Mouse (Mus musculus) forebrain, embryonic 10.5 days (tissue): ENCODE results near the gene Dzip1. TPM values are rescaled to one million over a fixed set of nuclear protein-coding genes. Genes with fewer than 3 reads are reported as not detected.

Experiments
- DNase-seq: peaks from one replicate; pipeline ENCODE4 v3.0.0-alpha.2; 2017; ENCODE audit warnings: low spot score; ENCODE audit errors: extremely low spot score
- H3K27ac ChIP-seq: fragments of 300-500 bp; sonication (generic); 2 replicates; pipeline ENCODE4 v1.5.1; 2016; ENCODE audit warnings: mild to moderate bottlenecking
- H3K27me3 ChIP-seq: fragments of 300-500 bp; sonication (generic); 2 replicates; pipeline ENCODE4 v1.6.1; 2016; ENCODE audit warnings: mild to moderate bottlenecking; ENCODE audit not compliant: poor library complexity, severe bottlenecking
- H3K36me3 ChIP-seq: fragments of 300-500 bp; sonication (generic); replicated peaks from 2 replicates; pipeline ENCODE4 v1.6.1; 2016; ENCODE audit warnings: mild to moderate bottlenecking, moderate library complexity
- H3K4me1 ChIP-seq: fragments of 300-500 bp; sonication (generic); 2 replicates; pipeline ENCODE4 v1.6.1; 2016
- H3K4me3 ChIP-seq: fragments of 300-500 bp; sonication (generic); 2 replicates; pipeline ENCODE4 v1.5.1; 2016; ENCODE audit warnings: mild to moderate bottlenecking, moderate library complexity
- H3K9me3 ChIP-seq: fragments of 300-500 bp; sonication (generic); 2 replicates; pipeline ENCODE4 v1.6.1; 2016; ENCODE audit warnings: mild to moderate bottlenecking, moderate library complexity
- WGBS: fragments of 180-500 bp; shearing (Covaris S2); methylation state at CpG from one replicate; pipeline ENCODE4 v1.1.7; 2016; 5-methylcytosine and 5-hydroxymethylcytosine counted together
- polyA plus RNA-seq: library from polyadenylated mRNA; unstranded; fragments of >200 nt; fragmentation: Nextera tagmentation; extraction: Ambion mirVana; gene quantifications from 2 replicates; pipeline ENCODE4 v1.2.1, GENCODE M21; 2016

Dzip1 gene
- polyA plus RNA-seq, 1 experiment from 2014 or later, result 13.9 TPM

GRCm38 (mm10) chr14:118836754-118837153 lies 88.5 kb downstream of the Dzip1 start:
- no peaks in the 10 kb centered on the region for H3K36me3 ChIP-seq
- no peak for DNase-seq
- H3K9me3 ChIP-seq, result no peaks in the 10 kb centered on the region
- no peak overlapping the region for H3K4me3 ChIP-seq
- WGBS, result 91% methylated on average over 7 of the region's 7 CpGs
- H3K4me1 ChIP-seq, result peaks cover 21% of the 10 kb centered on the region
- peaks cover 56% of the 10 kb centered on the region for H3K27me3 ChIP-seq
- H3K27ac ChIP-seq, result no peak overlapping the region

DNA sequence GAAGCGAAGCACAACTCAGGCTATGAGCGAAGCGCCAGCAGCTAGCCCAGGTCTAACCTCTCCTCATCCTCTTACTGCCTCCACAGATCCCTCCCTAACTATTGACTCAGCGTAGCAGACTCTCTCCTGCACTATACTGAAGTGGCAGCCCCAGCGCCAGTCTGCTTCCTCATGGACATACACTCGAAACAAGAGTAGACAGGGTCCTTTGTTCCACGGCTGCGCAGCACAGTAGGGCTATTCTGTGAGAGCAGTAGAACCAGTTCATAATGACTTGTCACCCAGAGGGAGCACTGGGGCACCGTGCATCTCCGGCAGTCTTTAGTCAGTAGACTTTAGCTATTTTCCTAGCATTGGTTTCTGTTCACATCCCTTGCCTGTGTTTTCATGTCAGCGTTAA lies 89.1 kb downstream of the Dzip1 start:
- DNase-seq, result no peak
- Histone ChIP-seq H3K4me3 (no peak overlapping the region), H3K27ac (no peak overlapping the region), H3K9me3 (no peaks in the 10 kb centered on the region), H3K36me3 (no peaks in the 10 kb centered on the region), H3K4me1 (peaks cover 21% of the 10 kb centered on the region), H3K27me3 (peaks cover 60% of the 10 kb centered on the region)
- WGBS, result 77% methylated on average over 11 of the region's 11 CpGs

GRCm38 (mm10) chr14:118834313-118834712 lies 90.9 kb downstream of the Dzip1 start:
- H3K27me3 ChIP-seq, result peaks cover 70% of the 10 kb centered on the region
- no peak for DNase-seq
- H3K27ac ChIP-seq, result peak overlapping the region; percentile 3; the same call in 1 of the 2 replicates
- H3K4me1 ChIP-seq, result peaks cover 17% of the 10 kb centered on the region
- no peaks in the 10 kb centered on the region for H3K36me3 ChIP-seq
- no peak overlapping the region for H3K4me3 ChIP-seq
- 5% methylated on average over 7 of the region's 7 CpGs for WGBS
- H3K9me3 ChIP-seq, result no peaks in the 10 kb centered on the region

- H3K36me3 ChIP-seq, result no peaks in the 10 kb centered on the region
- no peaks in the 10 kb centered on the region for H3K9me3 ChIP-seq
- 89% methylated on average over 6 of the region's 6 CpGs for WGBS
- H3K27ac ChIP-seq, result no peak overlapping the region
- peaks cover 17% of the 10 kb centered on the region for H3K4me1 ChIP-seq
- peaks cover 73% of the 10 kb centered on the region for H3K27me3 ChIP-seq
- no peak for DNase-seq
- no peak overlapping the region for H3K4me3 ChIP-seq
Measured at GRCm38 (mm10) chr14:118833241-118833640, 92.0 kb downstream of the Dzip1 start.

DNA sequence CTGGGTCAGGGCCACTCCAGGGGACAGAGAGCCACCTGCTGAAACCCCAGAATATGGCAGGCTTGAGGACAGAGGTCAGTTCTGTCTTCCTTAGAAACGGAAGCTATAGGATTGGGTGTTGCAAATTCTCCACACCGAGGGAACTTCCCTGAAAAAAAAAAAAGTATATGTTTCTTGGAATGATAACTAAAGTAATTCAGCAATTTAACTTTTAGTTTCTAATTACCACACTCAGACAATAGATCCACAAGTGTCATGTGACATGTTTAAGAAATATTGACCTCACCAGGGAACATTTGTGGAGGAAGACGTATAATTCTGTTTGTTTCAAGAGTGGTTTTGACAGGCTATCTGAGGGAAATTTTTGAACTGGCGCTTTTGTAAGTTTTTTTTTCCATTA lies 93.7 kb downstream of the Dzip1 start:
- Histone ChIP-seq H3K27me3 (peaks cover 64% of the 10 kb centered on the region), H3K4me3 (no peak overlapping the region), H3K4me1 (peaks cover 32% of the 10 kb centered on the region), H3K27ac (no peak overlapping the region), H3K9me3 (no peaks in the 10 kb centered on the region), H3K36me3 (no peaks in the 10 kb centered on the region)
- DNase-seq, result no peak
- WGBS, result 77% methylated on average over 4 of the region's 4 CpGs

- WGBS, result 93% methylated on average over 11 of the region's 11 CpGs
- Histone ChIP-seq H3K4me1 (peaks cover 33% of the 10 kb centered on the region), H3K9me3 (no peaks in the 10 kb centered on the region)
Measured at GRCm38 (mm10) chr14:118829331-118830095, 95.7 kb downstream of the Dzip1 start.

DNA sequence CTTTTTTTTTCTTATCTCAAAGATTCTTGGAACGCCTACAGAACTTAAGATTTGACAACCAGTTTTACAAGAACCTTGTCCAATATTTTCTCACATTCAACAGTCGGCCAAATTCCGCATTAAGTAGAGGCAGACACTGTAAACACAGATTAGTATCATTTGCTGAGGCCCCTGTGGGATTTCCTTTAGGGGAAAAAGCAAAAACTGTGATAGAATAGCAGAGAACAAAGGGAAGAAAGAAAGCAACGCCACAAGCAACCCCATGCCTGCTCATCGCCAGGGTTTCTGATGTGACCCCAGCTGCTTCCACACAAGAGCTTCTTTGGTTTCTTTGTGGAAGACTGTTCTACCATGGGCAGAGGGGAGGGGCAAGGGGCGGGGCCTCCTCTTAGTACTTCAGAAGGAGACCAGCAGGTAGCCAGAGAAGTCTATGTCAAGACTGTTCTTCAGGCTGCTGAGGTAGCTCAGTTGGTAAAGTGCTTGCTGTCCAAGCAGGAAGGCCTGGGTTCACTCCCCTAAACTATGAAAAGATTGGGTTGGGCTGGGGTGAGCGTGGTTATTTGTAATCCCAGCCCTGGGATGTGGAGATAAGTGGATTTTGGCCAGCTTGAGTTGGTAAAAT lies 97.9 kb downstream of the Dzip1 start:
- peak overlapping the region; percentile 5; the same call in 1 of the 2 replicates for H3K27ac ChIP-seq
- H3K4me1 ChIP-seq, result peaks cover 24% of the 10 kb centered on the region
- no peak overlapping the region for H3K4me3 ChIP-seq
- 13% methylated on average over 7 of the region's 7 CpGs for WGBS
- no peaks in the 10 kb centered on the region for H3K9me3 ChIP-seq
- peak; percentile 64 for DNase-seq
- no peaks in the 10 kb centered on the region for H3K36me3 ChIP-seq
- H3K27me3 ChIP-seq, result peaks cover 60% of the 10 kb centered on the region

More at GRCm38 (mm10) chr14:118829331-118830095, 95.7 kb downstream of the Dzip1 start:
- no peak overlapping the region for H3K27ac ChIP-seq
- H3K4me3 ChIP-seq, result no peak overlapping the region
- no peaks in the 10 kb centered on the region for H3K36me3 ChIP-seq
- H3K27me3 ChIP-seq, result peaks cover 68% of the 10 kb centered on the region
- no peak for DNase-seq

GRCm38 (mm10) chr14:118826346-118826745 lies 98.9 kb downstream of the Dzip1 start:
- Histone ChIP-seq H3K4me3 (no peak overlapping the region), H3K9me3 (no peaks in the 10 kb centered on the region), H3K27ac (no peak overlapping the region), H3K27me3 (peaks cover 62% of the 10 kb centered on the region), H3K4me1 (peaks cover 29% of the 10 kb centered on the region), H3K36me3 (no peaks in the 10 kb centered on the region)
- DNase-seq, result no peak
- 61% methylated on average over 8 of the region's 8 CpGs for WGBS

Other genes with a start within 250 kb of the Dzip1 start
- gene Abcc4, start 219.2 kb downstream of the Dzip1 start, polyA plus RNA-seq, result 3.0 and 3.6 TPM in 2 replicates
- gene Cldn10, start 137.6 kb downstream of the Dzip1 start, polyA plus RNA-seq, result 1.6 and 3.1 TPM in 2 replicates
- gene Dnajc3, start 12.5 kb upstream of the Dzip1 start, polyA plus RNA-seq, result 28.4 and 32.2 TPM in 2 replicates
- 15.8 and 16.1 TPM in 2 replicates for gene Uggt2, start 174.0 kb upstream of the Dzip1 start, polyA plus RNA-seq
- gene Hs6st3, start 212.9 kb upstream of the Dzip1 start, polyA plus RNA-seq, result not detected in 2 replicates